Mouse (Mus musculus): ENCODE data around the gene Gm9195. TPM values are rescaled to one million over a fixed set of nuclear protein-coding genes. Genes with fewer than 3 reads are reported as not detected.

The Gm9195 gene
- polyA plus RNA-seq, 1 experiment = not detected

DNA sequence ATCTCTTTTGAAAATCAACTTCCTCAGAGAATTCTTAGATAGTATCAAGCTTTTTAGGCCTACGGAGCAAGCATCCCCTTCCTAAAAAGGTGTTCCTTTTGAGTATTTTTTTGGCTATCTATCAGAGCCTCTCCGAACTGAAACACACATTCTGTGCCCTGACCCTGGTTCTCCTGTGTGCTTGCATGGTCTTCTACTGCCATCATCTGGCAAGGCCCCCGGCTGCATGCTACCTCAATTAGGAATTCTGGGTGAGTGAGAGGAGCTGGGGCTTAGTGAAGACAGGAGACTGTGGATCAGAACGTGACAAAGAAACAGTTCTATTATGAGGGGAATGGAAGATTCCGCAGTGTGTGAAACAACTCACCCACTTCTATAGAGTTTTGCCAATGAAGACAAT lies 24.7 kb upstream of the Gm9195 start:
- Histone ChIP-seq H3K27ac (ENCODE audit: insufficient read depth, low read length) (no peak overlapping the region), H3K27me3 (ENCODE audit: control insufficient read depth, insufficient read depth, low read length) (no peaks in the 10 kb centered on the region), H3K4me3 (replicated peaks; ENCODE audit: insufficient read depth, low read depth, low read length) (no peak overlapping the region), H3K4me1 (ENCODE audit: control insufficient read depth, insufficient read depth, low read length) (no peaks in the 10 kb centered on the region)
- TF ChIP-seq POLR2A (IDR thresholded peaks at IDR 0.05; ENCODE audit: borderline replicate concordance, insufficient read depth, low read length) = no peak
- TF ChIP-seq CTCF (IDR thresholded peaks at IDR 0.05; ENCODE audit: borderline replicate concordance, insufficient read depth, low read depth, low read length) = peak; percentile 67
- WGBS = 23% methylated on average over 5 of the region's 5 CpGs
- DNase-seq = peak in 1 of 2 experiments; percentile 34

DNA sequence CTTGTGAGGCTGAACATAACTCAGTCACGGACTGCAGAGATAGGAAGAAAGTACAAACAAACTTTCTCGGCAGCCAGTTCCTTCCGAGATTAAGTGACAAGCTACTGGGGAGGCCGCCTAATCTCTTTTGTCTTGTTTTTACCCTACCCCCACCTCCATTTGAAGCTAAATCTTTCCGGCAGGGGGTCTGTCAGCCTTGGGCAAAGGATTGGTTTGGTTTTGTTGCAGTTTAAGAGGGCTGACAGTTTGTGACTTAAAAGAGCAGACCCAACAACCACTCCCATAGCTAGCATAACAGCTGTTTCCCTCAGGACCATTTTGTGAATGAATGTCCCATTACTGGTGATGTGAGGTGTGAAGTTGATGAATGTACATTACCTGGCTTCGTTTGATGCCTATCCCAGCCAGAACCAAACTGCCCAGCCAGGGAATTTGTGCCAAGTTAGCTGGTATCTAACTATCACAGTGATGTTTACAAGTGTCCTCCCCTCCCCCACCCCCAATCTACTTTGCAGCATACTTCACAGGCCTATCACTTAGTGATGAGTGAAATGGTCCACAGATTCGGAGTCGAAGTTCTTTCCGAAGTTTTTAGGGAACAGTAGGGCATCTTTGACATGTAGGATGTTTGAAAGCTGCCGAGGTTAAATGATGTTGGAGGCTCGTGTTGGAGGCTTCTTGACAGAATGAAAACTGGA lies 15.2 kb upstream of the Gm9195 start:
- Histone ChIP-seq H3K27ac (ENCODE audit: insufficient read depth, low read length) (no peak overlapping the region), H3K27me3 (ENCODE audit: control insufficient read depth, insufficient read depth, low read length) (no peaks in the 10 kb centered on the region), H3K4me3 (replicated peaks; ENCODE audit: insufficient read depth, low read depth, low read length) (no peak overlapping the region), H3K4me1 (ENCODE audit: control insufficient read depth, insufficient read depth, low read length) (no peaks in the 10 kb centered on the region)
- TF ChIP-seq POLR2A (IDR thresholded peaks at IDR 0.05; ENCODE audit: borderline replicate concordance, insufficient read depth, low read length) (no peak), CTCF (IDR thresholded peaks at IDR 0.05; ENCODE audit: borderline replicate concordance, insufficient read depth, low read depth, low read length) (no peak)
- 27% methylated on average over 11 of the region's 11 CpGs for WGBS
- no peak for DNase-seq

GRCm38 (mm10) chr14:72506018-72506722 lies 14.5 kb upstream of the Gm9195 start:
- no peak overlapping the region for H3K4me3 ChIP-seq (replicated peaks; ENCODE audit: insufficient read depth, low read depth, low read length)
- no peaks in the 10 kb centered on the region for H3K4me1 ChIP-seq (ENCODE audit: control insufficient read depth, insufficient read depth, low read length)
- no peak overlapping the region for H3K27ac ChIP-seq (ENCODE audit: insufficient read depth, low read length)
- DNase-seq = no peak
- 14% methylated on average over 12 of the region's 12 CpGs for WGBS
- TF ChIP-seq POLR2A (IDR thresholded peaks at IDR 0.05; ENCODE audit: borderline replicate concordance, insufficient read depth, low read length) = no peak
- H3K27me3 ChIP-seq (ENCODE audit: control insufficient read depth, insufficient read depth, low read length) = no peaks in the 10 kb centered on the region

GRCm38 (mm10) chr14:72504985-72505384 lies 13.3 kb upstream of the Gm9195 start:
- 90% methylated on average over 1 of the region's 1 CpGs for WGBS
- TF ChIP-seq CTCF (IDR thresholded peaks at IDR 0.05; ENCODE audit: borderline replicate concordance, insufficient read depth, low read depth, low read length) (no peak), POLR2A (IDR thresholded peaks at IDR 0.05; ENCODE audit: borderline replicate concordance, insufficient read depth, low read length) (no peak)
- DNase-seq = no peak
- no peaks in the 10 kb centered on the region for H3K4me1 ChIP-seq (ENCODE audit: control insufficient read depth, insufficient read depth, low read length)
- H3K4me3 ChIP-seq (replicated peaks; ENCODE audit: insufficient read depth, low read depth, low read length) = no peak overlapping the region
- H3K27me3 ChIP-seq (ENCODE audit: control insufficient read depth, insufficient read depth, low read length) = no peaks in the 10 kb centered on the region
- no peak overlapping the region for H3K27ac ChIP-seq (ENCODE audit: insufficient read depth, low read length)

GRCm38 (mm10) chr14:72503241-72503640 lies 11.6 kb upstream of the Gm9195 start:
- no peaks in the 10 kb centered on the region for H3K27me3 ChIP-seq (ENCODE audit: control insufficient read depth, insufficient read depth, low read length)
- H3K4me3 ChIP-seq (replicated peaks; ENCODE audit: insufficient read depth, low read depth, low read length) = no peak overlapping the region
- WGBS = 43% methylated on average over 6 of the region's 6 CpGs
- H3K4me1 ChIP-seq (ENCODE audit: control insufficient read depth, insufficient read depth, low read length) = no peaks in the 10 kb centered on the region
- no peak for DNase-seq
- TF ChIP-seq POLR2A (IDR thresholded peaks at IDR 0.05; ENCODE audit: borderline replicate concordance, insufficient read depth, low read length) (no peak), CTCF (IDR thresholded peaks at IDR 0.05; ENCODE audit: borderline replicate concordance, insufficient read depth, low read depth, low read length) (no peak)
- H3K27ac ChIP-seq (ENCODE audit: insufficient read depth, low read length) = no peak overlapping the region

- DNase-seq = no peak
- Histone ChIP-seq H3K27ac (ENCODE audit: insufficient read depth, low read length) (no peak overlapping the region), H3K27me3 (ENCODE audit: control insufficient read depth, insufficient read depth, low read length) (no peaks in the 10 kb centered on the region), H3K4me1 (ENCODE audit: control insufficient read depth, insufficient read depth, low read length) (no peaks in the 10 kb centered on the region; the same call in 1 of the 2 replicates), H3K4me3 (replicated peaks; ENCODE audit: insufficient read depth, low read depth, low read length) (no peak overlapping the region)
- no peak for TF ChIP-seq CTCF (IDR thresholded peaks at IDR 0.05; ENCODE audit: borderline replicate concordance, insufficient read depth, low read depth, low read length)
- TF ChIP-seq POLR2A (IDR thresholded peaks at IDR 0.05; ENCODE audit: borderline replicate concordance, insufficient read depth, low read length) = no peak
- WGBS = 92% methylated on average over 1 of the region's 1 CpGs
Observed at GRCm38 (mm10) chr14:72493775-72494174, 2.1 kb upstream of the Gm9195 start.

GRCm38 (mm10) chr14:72490367-72490766 lies 1.3 kb downstream of the Gm9195 start:
- H3K27ac ChIP-seq (ENCODE audit: insufficient read depth, low read length) = no peak overlapping the region
- no peaks in the 10 kb centered on the region for H3K27me3 ChIP-seq (ENCODE audit: control insufficient read depth, insufficient read depth, low read length)
- no peak for TF ChIP-seq CTCF (IDR thresholded peaks at IDR 0.05; ENCODE audit: borderline replicate concordance, insufficient read depth, low read depth, low read length)
- TF ChIP-seq POLR2A (IDR thresholded peaks at IDR 0.05; ENCODE audit: borderline replicate concordance, insufficient read depth, low read length) = no peak
- no peak for DNase-seq
- WGBS = 88% methylated on average over 3 of the region's 3 CpGs
- no peak overlapping the region for H3K4me3 ChIP-seq (replicated peaks; ENCODE audit: insufficient read depth, low read depth, low read length)
- no peaks in the 10 kb centered on the region for H3K4me1 ChIP-seq (ENCODE audit: control insufficient read depth, insufficient read depth, low read length)

DNA sequence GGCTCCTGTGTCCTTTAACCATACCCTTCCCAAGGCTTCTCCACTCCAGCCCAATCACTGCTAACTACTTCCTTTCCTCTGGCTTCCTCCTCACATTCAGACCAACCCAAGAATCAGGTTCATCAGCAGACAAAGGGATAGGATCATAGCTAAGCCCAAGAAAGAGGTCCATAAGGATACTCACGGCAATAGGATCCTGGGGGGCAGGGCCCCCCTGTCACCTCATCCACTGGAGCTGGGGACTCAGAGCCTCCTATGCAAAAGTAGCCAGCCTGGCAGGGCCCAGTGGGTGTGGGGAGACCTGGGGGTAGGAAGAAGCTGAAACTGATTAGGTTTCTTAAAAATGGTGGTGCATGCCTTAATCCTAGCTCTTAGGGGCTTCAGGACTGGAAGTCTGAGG lies 17.1 kb downstream of the Gm9195 start:
- 86% methylated on average over 1 of the region's 1 CpGs for WGBS
- Histone ChIP-seq H3K27me3 (ENCODE audit: control insufficient read depth, insufficient read depth, low read length) (no peaks in the 10 kb centered on the region), H3K4me3 (replicated peaks; ENCODE audit: insufficient read depth, low read depth, low read length) (no peak overlapping the region), H3K4me1 (ENCODE audit: control insufficient read depth, insufficient read depth, low read length) (no peaks in the 10 kb centered on the region), H3K27ac (ENCODE audit: insufficient read depth, low read length) (no peak overlapping the region)
- TF ChIP-seq POLR2A (IDR thresholded peaks at IDR 0.05; ENCODE audit: borderline replicate concordance, insufficient read depth, low read length) = no peak
- no peak for TF ChIP-seq CTCF (IDR thresholded peaks at IDR 0.05; ENCODE audit: borderline replicate concordance, insufficient read depth, low read depth, low read length)
- no peak for DNase-seq

Data from cerebellum, adult 2 months (tissue).